Mouse (Mus musculus): ENCODE data around the gene Guca2b. TPM values are rescaled to one million over a fixed set of nuclear protein-coding genes. Genes with fewer than 3 reads are reported as not detected.

Guca2b gene
- total and polyA plus RNA-seq, 3 experiments, result 1.1 to 2.3 TPM; not detected in 1

DNA sequence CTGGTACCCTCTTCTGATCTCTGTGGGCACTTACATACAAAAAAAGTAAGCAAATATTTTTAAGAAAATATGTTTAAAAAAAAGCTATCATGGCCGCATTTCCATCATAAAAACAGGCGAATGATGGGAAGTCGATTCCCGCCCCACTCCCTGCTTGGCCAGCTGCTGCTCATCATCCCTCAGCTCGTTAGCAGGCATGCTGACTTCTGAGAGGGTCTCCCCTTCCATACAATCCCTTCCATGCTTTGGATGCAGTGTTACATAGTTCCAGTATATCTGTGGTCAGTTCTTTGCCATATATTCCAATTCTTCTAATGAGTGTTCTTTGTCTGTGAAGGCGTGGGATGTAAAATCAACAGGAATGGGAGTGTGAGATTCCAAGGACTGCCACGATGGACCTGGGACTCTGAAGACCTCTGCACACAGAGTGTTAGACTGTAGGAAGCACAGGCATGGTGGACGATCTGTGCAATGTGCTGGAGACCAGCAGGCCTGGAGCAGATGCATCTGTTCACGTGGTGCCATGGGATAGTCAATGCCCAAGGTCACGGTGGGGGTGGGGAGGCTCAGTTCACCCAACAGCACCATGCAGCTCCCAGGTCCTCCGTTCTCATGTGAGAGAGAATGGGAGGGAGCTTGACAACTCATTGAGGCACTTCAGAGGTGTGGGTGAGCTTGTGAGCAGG lies 42.7 kb upstream of the Guca2b start:
- Histone ChIP-seq H3K4me2 (ENCODE audit: insufficient read depth, low read depth, poor library complexity, severe bottlenecking) (no peak overlapping the region), H3K9me3 (replicated peaks; ENCODE audit: low read length) (peaks cover 10% of the 10 kb centered on the region), H3K27ac (ENCODE audit: insufficient read depth, low read depth) (no peak overlapping the region), H3K79me2 (replicated peaks; ENCODE audit: control insufficient read depth, extremely low read depth, insufficient read depth, poor library complexity, severe bottlenecking) (no peaks in the 10 kb centered on the region), H3K4me3 (replicated peaks in 1 of 3; ENCODE audit: low read depth in 2 of 3, low read length in 2 of 3, poor library complexity in 1 of 3) (no peak overlapping the region), H3K27me3 (replicated peaks) (no peaks in the 10 kb centered on the region), H3K4me1 (ENCODE audit: control insufficient read depth in 1 of 2, insufficient read depth in 2 of 2) (no peaks in the 10 kb centered on the region), H3K36me3 (replicated peaks in 1 of 2; ENCODE audit: control insufficient read depth in 1 of 2, insufficient read depth in 1 of 2, low read length in 1 of 2) (no peaks in the 10 kb centered on the region), H3K9ac (ENCODE audit: insufficient read depth, low read depth) (no peak overlapping the region)
- no peak for TF ChIP-seq NELFE (IDR thresholded peaks at IDR 0.05; ENCODE audit: low read depth, low read length)
- TF ChIP-seq GABPA (IDR thresholded peaks at IDR 0.05; ENCODE audit: insufficient replicate concordance, low read depth, low read length), result no peak
- TF ChIP-seq ETS1 (conservative IDR thresholded peaks at IDR 0.05; ENCODE audit: low read depth, low read length), result no peak
- no peak for TF ChIP-seq ZNF384 (IDR thresholded peaks at IDR 0.05; ENCODE audit: low read depth, low read length)
- TF ChIP-seq RCOR1 (conservative IDR thresholded peaks at IDR 0.05; ENCODE audit: low read depth, low read length), result no peak
- dilution Hi-C loops (cut with MboI; ENCODE audit: extremely low pct_ligation_motif_present, extremely low pct_unique_long_range_greater_than_20kb, low sequenced_read_pairs), result no loop called here
- in situ Hi-C loops (cut with MboI; ENCODE audit: low pct_ligation_motif_present, low pct_unique_long_range_greater_than_20kb, low sequenced_read_pairs), result no loop called here
- no peak for DNase-seq (ENCODE audit: extremely low read depth)

DNA sequence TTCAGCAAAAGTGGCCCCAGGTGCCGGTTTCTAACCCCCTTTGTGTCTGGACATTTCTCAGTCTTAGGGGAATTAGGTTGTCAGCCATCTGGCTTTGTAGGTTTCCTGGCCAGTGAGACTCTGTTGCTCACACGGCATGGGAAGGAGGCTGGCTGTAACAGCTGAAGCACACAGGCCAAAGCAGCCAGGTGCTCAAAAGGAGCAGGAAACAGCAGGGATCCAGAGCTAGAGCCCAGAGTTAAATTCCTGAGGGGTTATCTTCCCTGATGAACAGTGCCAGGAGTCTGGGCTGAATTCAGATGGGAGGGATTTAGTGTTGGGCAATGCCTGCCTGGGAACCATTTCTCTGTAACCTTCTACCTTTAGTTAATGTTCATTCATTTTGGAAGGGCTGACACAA lies 39.6 kb upstream of the Guca2b start:
- no peak for DNase-seq (ENCODE audit: extremely low read depth)
- TF ChIP-seq CHD1 (IDR thresholded peaks at IDR 0.05; ENCODE audit: low read depth, low read length), result no peak
- no peak for TF ChIP-seq BHLHE40 (IDR thresholded peaks at IDR 0.05; ENCODE audit: low read depth, low read length)
- no peak for TF ChIP-seq ZNF384 (IDR thresholded peaks at IDR 0.05; ENCODE audit: low read depth, low read length)
- TF ChIP-seq MYC (IDR thresholded peaks at IDR 0.05; ENCODE audit: low read depth, low read length), result no peak
- TF ChIP-seq SIN3A (IDR thresholded peaks at IDR 0.05; ENCODE audit: low read length), result no peak
- TF ChIP-seq RCOR1 (conservative IDR thresholded peaks at IDR 0.05; ENCODE audit: low read depth, low read length), result no peak
- no peak for TF ChIP-seq USF1 (IDR thresholded peaks at IDR 0.05; ENCODE audit: low read depth, low read length)
- TF ChIP-seq PAX5 (IDR thresholded peaks at IDR 0.05; ENCODE audit: low read length), result no peak
- TF ChIP-seq MAFK (IDR thresholded peaks at IDR 0.05; ENCODE audit: insufficient replicate concordance, low read length), result no peak
- TF ChIP-seq UBTF (IDR thresholded peaks at IDR 0.05; ENCODE audit: low read depth, low read length), result no peak
- TF ChIP-seq USF2 (conservative IDR thresholded peaks at IDR 0.05; ENCODE audit: low read depth, low read length), result no peak
- no peak for TF ChIP-seq ETS1 (conservative IDR thresholded peaks at IDR 0.05; ENCODE audit: low read depth, low read length)
- no peak for TF ChIP-seq JUN (IDR thresholded peaks at IDR 0.05; ENCODE audit: insufficient read depth, low read depth, low read length)
- TF ChIP-seq KAT2A (IDR thresholded peaks at IDR 0.05; ENCODE audit: insufficient replicate concordance, low read length), result no peak
- no peak for TF ChIP-seq ZKSCAN1 (IDR thresholded peaks at IDR 0.05; ENCODE audit: borderline replicate concordance, low read depth, low read length)
- no peak for TF ChIP-seq EP300 (IDR thresholded peaks at IDR 0.05; ENCODE audit: low read length)
- no peak for TF ChIP-seq RAD21 (IDR thresholded peaks at IDR 0.05; ENCODE audit: low read depth, low read length)
- no peak for TF ChIP-seq MXI1 (IDR thresholded peaks at IDR 0.05; ENCODE audit: low read depth, low read length)
- no peak for TF ChIP-seq ZMIZ1 (IDR thresholded peaks at IDR 0.05; ENCODE audit: low read depth, low read length)
- Histone ChIP-seq H3K27ac (ENCODE audit: insufficient read depth, low read depth) (no peak overlapping the region), H3K4me3 (replicated peaks in 1 of 3; ENCODE audit: low read depth in 2 of 3, low read length in 2 of 3, poor library complexity in 1 of 3) (no peak overlapping the region), H3K4me2 (ENCODE audit: insufficient read depth, low read depth, poor library complexity, severe bottlenecking) (no peak overlapping the region), H3K9ac (ENCODE audit: insufficient read depth, low read depth) (no peak overlapping the region), H3K9me3 (replicated peaks; ENCODE audit: low read length) (peaks cover 3% of the 10 kb centered on the region), H3K27me3 (replicated peaks) (no peaks in the 10 kb centered on the region), H3K4me1 (ENCODE audit: control insufficient read depth in 1 of 2, insufficient read depth in 2 of 2) (0 out of 4 replicates have a peak, but pooled peaks cover 0 to 2% of the 10 kb centered on the region in 2 experiments), H3K79me2 (replicated peaks; ENCODE audit: control insufficient read depth, extremely low read depth, insufficient read depth, poor library complexity, severe bottlenecking) (no peaks in the 10 kb centered on the region), H3K36me3 (replicated peaks in 1 of 2; ENCODE audit: control insufficient read depth in 1 of 2, insufficient read depth in 1 of 2, low read length in 1 of 2) (no peaks in the 10 kb centered on the region)
- in situ Hi-C loops (cut with MboI; ENCODE audit: low pct_ligation_motif_present, low pct_unique_long_range_greater_than_20kb, low sequenced_read_pairs) (no loop called here), dilution Hi-C loops (cut with MboI; ENCODE audit: extremely low pct_ligation_motif_present, extremely low pct_unique_long_range_greater_than_20kb, low sequenced_read_pairs) (no loop called here)

All from CH12.LX (cell line).